Mouse (Mus musculus): ENCODE measurements at regions not wholly inside any gene's neighbourhood (a gene's known extent, or its start where the extent isn't known, plus 50 kb on each side); places are given as distances from the start of the nearest gene placed in this dataset.

DNA sequence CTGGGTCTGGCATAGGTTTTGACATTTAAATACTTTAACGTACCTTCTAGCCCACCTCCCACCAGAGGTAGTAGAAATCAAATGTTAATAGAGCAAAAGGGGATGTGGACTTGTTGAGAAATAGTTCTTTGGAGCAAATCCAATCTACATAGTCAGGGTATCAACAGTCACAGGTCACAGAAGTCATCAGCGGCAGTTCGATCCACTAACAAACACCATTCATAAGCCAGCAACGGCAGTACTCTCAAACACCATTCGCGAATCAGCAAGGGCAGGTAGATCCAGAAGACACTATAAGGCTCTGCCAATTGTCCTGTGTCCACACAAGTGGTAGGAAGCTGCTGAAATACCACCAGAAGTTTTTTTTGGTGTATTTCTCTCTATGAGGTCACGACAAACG, 374.3 kb upstream of the Sox9 start:
- DNase-seq (ENCODE audit: inconsistent ontology term), result no peak

DNA sequence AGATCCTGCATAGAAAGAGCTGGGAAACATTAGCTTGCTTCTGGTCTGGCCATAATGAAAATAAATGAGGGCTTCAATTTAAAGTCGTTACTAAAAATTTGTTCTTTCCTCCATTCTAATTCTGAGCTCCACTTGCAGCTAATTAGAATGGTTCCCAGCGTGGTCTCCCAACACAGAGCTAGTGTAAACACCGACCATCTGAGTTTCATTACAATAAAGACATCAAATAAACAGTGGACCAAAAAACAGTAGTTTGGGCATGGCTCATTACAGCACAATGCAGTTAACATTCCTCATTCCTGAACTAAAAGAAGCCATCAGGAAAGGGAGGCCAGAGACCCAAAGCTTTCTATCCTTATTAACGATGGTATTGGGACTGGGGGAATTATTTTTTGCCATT, 369.6 kb upstream of the Sox9 start:
- DNase-seq (ENCODE audit: inconsistent ontology term), result peak; percentile 12

DNA sequence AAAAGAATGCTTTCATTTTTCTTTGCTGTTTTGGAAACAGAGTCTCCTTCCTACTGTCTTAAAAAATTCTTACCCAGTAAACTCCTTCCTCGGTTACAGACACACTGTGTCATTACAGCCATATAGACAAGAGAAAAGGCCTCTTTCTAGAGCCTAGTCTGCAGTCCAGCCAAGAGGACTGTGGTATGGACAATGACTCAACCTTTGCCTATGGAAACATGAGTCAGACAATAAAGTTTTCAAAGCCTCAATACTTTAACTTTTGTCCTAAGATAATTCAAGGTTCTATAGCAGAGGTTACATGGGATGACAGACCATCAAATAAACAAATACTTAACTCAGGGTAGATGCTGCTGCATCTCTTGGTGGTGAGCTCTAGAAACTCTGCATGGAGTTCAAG, 339.4 kb upstream of the Sox9 start:
- DNase-seq (ENCODE audit: inconsistent ontology term), result no peak

DNA sequence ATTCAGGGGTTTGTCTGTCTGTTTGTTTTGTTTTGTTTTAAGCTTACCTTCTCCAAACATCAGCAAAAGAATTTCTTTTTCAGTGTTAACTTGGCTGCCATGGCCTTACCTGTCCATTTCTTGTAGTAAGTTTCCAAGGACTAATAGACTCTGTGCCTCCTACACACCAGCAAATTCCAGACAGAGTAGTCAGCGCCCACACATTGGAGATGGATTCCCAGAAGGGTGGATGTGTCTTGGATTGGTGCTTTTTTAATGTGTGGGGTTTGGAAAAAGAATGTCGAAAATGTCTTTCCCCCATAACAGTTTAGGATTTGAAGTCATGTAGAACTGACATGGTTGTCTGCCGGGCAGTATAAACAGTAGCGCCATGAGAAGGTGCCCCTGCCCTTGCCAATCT, 338.1 kb upstream of the Sox9 start:
- peak; percentile 11 for DNase-seq (ENCODE audit: inconsistent ontology term)

DNA sequence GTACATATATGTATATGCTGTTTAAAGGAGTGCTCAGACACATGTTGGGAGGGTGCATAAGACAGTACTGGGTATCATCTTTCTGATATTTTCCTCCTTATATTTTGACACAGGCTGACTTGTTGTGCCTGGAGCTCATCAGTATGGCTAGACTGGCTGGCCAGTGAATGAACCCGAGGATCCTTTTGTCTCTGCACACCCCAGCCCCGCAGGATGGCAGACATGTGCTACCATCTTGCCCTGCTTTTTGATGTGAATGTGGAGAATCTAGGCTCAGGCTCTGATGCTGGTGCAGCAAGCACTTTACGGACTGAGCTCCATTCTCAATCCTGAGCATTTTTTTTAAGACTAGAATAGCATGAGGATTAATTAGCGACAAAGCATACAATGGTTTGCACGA, 332.4 kb upstream of the Sox9 start:
- DNase-seq (ENCODE audit: inconsistent ontology term), result no peak

DNA sequence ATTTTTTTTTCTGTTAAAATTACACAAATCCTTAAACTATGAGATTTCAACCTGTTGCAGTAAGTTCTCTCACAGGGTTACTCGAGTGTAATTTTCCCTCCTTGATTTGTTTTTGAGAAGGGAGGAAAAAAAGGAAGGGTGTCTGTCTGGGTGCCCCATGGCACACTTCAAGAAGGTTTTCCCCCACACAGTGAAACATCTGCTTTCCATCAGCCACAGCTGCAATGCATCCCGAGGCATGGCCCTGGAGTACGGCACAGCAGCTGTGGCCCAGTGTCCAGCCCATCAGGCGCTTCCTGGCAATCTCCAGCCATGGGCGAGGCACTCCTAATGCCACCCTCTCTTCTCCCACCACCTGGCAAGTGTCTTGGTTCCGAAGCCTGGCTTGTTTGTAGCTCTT, 331.8 kb upstream of the Sox9 start:
- no peak for DNase-seq (ENCODE audit: inconsistent ontology term)

DNA sequence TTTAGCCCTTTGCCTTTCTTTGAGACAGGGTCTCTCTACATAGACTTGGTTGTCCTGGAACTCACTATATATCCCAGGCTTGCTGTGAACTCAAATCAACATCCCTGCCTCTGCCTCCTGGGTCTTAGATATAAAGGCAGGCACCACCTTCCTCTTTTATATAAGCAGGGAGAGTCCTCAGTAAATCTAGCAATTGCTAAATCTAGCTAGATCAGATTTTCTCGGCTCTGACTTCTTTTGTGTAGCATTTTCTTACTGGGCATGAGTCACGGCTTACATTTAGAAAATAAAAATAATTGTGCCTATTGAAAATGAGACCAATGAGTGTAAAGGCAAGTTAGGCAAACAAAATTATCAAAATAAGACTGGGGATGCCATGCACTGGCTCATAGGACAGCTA, 323.9 kb upstream of the Sox9 start:
- DNase-seq (ENCODE audit: inconsistent ontology term), result no peak

DNA sequence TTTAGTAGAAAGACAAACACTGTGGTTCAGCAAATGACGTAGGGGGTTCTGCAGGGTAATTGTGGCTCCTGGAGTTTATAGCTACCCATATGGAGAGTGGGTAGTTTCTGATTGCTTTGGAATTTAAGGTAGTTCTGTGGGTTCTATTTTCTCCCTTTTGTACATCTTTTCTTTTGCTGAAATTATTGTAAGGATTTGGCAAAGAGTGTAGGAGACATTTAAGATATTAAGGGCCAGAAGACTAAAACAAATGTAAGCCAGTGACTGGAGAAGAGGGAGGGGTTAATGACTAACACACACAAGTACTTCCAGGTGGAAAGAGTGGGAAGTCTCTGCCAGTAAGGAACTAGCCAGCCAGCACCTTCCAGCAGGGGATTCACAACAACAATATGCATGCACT, 318.9 kb upstream of the Sox9 start:
- DNase-seq (ENCODE audit: inconsistent ontology term), result no peak

DNA sequence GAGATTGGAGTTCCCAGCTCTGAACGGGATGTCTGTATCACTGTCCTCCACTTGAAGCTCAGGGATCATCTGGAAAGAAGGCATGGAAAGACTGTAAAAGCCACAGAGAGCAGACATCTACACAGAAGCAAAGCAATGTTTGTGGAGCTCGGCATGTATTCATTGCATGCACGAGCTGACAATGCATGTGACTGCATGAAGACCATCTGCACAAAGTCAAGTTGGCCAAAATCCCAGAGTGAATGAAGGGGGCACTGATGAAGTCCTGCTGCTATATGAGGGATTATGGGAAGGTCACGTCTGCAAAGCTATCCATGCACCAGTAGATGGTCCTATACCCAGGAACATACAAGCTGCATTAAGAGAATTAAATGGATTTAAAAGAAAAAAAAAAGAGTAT, 317.6 kb upstream of the Sox9 start:
- DNase-seq (ENCODE audit: inconsistent ontology term), result no peak

DNA sequence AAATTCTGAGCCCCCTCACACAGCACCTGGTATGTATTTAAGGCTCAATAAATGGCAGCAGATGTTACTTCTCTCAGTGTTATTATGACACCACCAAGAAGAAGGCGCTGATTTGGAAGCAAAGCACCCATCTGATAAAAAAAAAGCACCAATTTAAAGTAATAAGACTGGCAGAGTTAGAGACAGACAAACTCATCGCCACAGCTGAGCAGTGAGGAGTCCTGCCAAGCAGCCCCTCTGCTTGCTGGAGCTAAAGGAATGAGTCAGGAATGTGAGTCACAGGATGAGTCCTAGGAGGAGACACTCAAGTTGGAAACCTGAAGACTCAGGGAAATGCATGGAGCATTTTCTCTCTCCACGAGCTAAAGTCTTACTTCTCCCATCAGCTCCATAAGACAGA, 311.7 kb upstream of the Sox9 start:
- DNase-seq (ENCODE audit: inconsistent ontology term), result peak; percentile 60

DNA sequence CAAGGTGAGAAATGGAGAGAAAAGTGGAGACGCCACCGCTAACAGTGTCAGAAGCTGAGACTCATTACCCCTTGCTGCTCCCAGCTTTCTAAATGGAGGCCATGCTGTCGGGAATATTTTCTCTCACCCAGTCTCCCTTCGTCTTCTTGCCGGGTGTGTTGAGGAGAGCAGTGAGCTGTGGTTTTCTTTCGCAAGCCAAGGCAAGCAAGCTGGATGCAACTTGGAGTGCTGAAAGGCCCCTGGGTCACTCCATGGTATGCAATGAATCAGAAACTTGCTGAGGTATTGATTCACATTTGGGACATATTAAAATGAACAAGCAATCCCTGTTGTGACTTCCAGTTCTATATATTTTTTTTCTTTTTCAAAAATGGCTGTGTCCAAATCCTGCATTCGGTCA, 308.8 kb upstream of the Sox9 start:
- no peak for DNase-seq (ENCODE audit: inconsistent ontology term)

DNA sequence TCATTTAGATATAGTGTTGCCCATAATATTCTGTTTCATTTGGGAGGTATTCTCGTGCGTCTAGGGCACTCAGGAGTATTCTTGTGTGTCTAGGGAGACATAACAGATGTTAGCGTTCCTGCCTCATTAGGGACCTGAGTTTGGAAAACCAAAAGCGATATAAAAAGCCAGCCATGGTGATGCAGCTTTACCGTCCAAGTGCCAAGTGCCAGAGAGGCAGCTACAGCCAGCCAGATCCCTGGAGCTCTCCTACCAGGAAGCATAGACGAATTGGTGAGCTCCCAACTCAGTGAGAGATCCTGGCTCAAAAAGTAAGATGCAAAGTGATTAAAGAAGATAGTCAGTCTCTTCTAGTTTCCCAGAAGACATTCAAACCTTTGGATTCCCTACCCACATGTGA, 308.3 kb upstream of the Sox9 start:
- no peak for DNase-seq (ENCODE audit: inconsistent ontology term)

DNA sequence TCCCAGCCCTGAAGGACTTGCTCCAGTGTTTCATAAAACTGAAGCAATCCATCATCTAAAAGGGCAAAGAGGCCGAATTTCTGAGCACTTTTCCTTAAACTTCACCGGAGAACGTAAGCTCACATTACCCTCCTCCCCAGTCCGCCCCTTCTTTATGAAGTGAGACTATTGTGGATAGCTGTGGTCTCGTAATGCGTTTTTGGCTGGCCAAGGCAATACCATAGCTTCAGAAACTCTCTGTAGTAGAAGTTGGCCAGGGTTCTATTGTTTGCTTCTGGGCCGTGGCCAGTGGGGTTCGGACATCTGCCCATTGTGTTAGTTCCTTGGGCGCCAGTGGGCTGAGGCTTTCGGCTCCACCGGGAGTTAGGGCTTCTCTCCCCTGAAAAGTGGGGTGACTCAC, 301.7 kb upstream of the Sox9 start:
- no peak for DNase-seq (ENCODE audit: inconsistent ontology term)

DNA sequence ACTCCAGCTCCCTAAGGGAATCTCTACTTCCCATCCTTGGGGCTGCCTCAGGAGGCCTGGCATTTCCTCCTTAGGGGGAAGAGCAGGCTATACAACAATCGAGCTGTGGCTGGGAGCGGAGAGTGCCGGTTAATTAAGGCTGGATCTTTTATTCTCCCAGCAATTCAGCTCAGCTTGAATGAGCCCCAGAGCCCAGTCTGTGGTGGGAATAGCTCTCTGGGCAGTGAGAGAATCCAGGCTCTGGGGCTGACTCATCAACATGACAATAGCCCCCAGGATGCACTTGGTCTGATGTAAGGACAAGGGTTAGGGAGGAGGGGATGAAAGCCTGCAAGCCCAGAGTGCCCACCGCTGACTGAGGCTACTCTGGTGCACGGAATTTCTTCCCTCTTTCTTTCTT, 280.2 kb upstream of the Sox9 start:
- peak; percentile 94 for DNase-seq (ENCODE audit: inconsistent ontology term)

DNA sequence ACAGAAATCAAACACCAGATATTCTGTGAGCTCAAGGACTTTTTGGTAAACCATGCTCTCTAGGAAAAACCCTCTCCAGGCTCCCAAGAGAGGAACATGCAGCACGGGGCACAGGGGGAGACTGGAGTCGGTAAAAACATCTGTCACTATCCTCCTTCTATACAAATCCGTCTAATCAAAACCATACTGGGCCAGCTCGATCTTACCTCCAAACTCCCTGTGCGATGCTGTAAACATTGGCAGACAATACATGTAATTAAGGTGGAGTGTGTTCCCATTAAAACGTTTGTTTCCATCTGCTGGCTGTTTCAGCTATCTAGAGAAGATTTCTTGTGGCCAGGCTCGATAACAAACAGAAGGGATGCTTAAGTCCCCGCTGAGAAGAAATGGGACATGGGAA, 262.9 kb upstream of the Sox9 start:
- no peak for DNase-seq (ENCODE audit: inconsistent ontology term)

DNA sequence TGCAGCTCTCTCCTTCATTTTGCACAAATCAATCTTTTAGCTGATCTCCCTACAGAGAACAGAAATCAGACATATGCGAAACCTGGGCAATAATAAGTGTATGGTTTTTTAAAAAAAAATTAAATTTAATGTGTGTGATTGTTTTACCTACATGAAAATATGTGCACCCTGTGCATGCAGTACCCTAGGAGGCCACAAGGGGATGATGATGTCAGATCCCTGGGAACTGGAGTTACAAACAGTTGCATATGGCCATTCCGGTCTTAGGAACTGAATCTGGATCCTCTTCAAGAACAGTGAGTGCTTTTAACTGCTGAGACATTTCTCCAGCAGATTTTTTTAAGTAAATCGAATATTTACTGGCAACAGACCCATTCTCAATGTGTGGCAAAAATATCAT, 257.0 kb upstream of the Sox9 start:
- DNase-seq (ENCODE audit: inconsistent ontology term), result no peak

DNA sequence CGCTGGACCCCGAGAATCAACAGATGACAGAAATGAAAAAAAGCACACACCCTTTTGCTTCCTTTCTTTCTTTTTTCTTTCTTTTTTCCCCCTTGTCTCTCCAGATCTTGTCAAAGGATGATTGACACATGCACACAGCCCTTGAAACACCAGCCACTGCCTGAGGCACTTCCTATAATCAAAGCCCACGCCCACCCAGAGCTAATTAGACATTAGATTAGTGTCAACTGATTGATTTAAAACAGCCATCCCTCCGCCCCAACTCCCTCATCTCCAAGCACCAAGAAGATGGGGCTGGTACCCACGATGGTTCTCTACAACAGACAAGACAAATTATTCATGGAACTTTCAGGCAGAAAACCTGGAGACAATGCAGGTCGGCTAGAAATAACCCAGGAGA, 239.5 kb upstream of the Sox9 start:
- no peak for DNase-seq (ENCODE audit: inconsistent ontology term)

DNA sequence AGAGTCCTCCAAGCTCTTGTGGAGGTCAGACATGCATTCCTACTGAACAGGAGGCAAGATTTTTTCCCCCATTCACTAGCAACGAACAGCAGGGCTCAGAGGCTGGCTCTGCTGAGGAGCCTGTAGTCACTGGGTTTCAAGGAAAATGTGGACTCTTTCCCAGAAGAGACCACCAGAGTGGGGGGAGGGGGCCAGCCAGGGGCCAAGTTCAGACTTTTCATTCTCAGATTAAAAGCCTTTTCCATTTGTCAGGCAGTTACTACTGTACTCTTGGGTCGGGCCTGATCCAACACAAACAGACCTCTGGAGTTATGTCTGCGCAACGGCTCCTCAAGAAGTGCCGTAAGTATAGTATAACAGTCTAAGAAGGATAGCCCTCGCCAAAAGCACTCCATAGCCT, 238.6 kb upstream of the Sox9 start:
- DNase-seq (ENCODE audit: inconsistent ontology term), result no peak

DNA sequence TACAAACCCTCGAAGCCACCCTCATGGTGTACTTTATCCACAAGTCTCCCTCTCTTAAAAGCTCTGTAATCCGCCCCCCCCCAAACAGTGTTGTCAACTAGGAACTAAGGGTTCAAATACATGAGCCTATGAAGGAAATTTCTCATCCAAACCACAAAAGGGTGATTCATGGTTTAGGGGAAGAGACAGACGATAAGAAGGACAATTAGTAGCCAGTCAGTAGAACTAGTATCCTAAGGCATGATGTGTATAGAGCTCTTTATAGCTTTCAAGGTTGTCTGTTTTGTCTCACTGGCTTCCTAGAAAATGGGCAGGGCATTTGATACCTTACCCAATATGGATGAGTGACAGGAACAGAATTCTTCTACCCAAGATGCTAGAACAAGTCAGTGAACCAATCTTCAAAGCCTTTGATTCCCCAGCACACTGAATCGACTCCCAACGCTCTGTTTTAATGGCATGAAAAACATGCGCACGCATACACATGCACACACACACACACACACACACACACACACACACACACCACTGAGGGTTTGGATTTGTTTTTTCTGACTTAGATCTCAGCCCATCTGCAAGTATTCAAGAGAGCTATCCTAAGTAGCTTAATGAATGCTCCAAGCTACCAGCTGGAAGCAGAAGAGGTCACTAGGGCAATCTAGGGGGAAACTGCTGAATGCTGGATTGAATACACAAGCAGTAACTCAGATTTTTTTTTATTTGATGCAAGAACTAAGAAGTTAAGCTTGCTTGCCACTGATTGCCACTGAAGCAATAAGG, 236.6 kb upstream of the Sox9 start:
- DNase-seq (ENCODE audit: inconsistent ontology term), result peak; percentile 54

DNA sequence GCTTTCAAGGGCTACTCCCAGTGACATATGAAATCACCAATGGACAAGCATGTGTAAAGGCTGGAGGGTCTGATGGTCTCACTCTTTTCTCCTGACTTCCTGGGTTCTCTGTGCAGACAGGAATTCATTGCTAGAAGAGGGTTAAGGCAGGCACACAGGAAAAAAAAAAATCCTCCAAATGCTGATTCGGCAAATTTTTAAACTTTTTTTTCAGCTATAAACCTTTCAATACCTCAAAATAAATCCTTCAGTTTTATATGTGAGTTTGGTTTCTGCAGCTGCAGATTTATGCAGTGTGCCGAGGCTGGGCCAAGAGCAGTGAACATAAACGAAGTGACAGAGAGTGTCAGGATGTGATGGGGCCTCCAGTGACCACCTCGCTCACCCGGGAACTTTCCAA, 235.9 kb upstream of the Sox9 start:
- no peak for DNase-seq (ENCODE audit: inconsistent ontology term)

DNA sequence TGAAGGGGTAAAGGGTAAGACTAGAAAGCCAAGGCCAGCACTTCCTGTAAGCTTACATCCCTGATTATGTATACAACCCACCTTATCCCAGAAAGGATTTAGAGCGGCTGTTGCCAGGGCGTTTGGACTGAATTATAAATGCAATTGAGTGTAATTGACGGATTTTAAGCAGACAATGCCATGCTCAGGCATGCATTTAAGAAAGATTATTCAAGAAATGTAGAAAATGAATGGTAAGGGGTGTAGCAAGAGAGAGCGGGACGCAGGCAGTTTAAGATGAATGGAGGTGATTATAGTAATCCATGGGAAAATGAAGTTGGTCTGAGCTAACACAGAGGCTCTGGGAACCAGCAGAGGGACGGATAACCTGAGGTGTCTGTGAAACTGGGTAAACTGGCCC, 229.2 kb upstream of the Sox9 start:
- no peak for DNase-seq (ENCODE audit: inconsistent ontology term)

DNA sequence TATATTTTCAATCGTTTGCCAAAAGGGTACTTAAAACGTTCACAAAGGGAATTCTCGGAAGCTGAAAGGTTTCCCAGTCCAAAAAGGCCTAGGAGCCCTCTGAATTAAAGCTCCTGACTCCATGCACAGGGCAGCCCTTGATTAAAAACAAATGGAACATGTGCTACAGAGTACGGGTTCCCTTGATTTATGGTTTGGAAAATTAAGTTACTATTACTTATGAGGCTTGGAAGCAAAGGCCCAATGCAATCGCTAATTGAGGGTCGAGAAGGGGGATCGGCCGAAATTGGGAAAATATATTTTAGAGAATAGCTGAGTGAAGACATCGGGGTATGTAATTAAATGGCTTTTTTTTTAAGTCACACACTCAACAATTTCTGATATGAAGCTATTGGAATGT, 219.0 kb upstream of the Sox9 start:
- DNase-seq (ENCODE audit: inconsistent ontology term), result no peak

DNA sequence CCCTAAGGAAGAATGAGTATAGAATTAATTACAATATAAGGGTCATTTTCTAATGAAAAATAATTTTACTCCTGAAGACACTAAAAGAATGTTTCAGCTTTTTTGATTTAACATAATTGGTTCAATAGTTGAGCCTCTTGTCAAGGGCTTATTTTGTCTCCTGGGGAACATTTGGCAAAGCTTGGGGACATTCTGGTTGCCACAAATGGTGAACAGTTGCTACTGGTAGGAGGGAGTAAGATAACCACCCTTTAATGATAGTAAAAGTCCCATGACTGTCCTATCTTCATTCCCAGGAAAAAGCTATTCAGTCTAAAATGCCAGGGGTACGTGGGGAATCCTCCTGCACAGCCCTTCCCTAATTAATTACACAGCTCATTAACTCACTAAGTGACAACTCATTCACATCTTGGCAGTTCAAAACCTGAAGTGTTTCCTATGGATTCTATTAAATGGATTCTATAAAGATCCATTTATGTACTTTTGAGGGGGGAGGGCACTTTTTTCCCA, 217.3 kb upstream of the Sox9 start:
- peak; percentile 51 for DNase-seq (ENCODE audit: inconsistent ontology term)

DNA sequence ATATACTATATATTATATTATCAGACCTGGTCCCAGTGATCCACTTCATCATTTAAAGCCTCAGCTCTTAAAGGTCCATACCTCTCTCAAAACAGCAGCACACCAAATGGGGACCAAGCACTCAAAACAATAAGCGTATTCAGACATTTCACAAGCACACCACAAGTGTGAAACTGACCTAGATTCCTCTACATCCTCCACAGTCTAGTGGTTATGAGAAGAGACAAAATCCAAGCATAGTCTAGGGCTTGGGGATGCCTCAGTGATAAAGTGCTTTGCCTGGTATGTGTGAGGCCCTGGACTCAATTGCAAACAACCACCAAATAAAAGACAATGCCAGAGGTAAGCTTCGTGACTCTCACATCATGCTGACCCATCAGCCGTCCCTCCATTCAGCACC, 216.0 kb upstream of the Sox9 start:
- DNase-seq (ENCODE audit: inconsistent ontology term), result peak; percentile 76
